12 mouse cellular contexts compared by ENCODE assay signal in genomic region chr6:85264982-85265518, GRCm38 (mm10).
DNase-seq lines count a peak whose midpoint lies in the region; ATAC-seq and TF ChIP-seq lines count a peak whose summit lies in the region.
"Had no signal": no experiment of that assay in that cellular context is flagged by ENCODE, and none has a peak within 500 bp of the region (broad histone marks: within the 10 kb centered on the region; RNA-seq: fewer than 3 reads in every experiment).

No protein-coding gene starts in this region.

- TF ChIP-seq CTCF in brain, embryonic 14.5 days (IDR thresholded peaks at IDR 0.05; ENCODE audit: borderline replicate concordance, extremely low read depth, insufficient read depth, insufficient read length) = no peak
- TF ChIP-seq CTCF in thymus, adult 2 months (IDR thresholded peaks at IDR 0.05; ENCODE audit: borderline replicate concordance, control insufficient read depth, extremely low read depth, insufficient read depth, low read length, poor library complexity) = no peak

- 0 out of 2 replicates have a peak, but pooled peaks cover 5% of the 10 kb centered on the region for H3K27me3 ChIP-seq in embryonic facial prominence, embryonic 12.5 days
- no peaks in the 10 kb centered on the region for H3K27me3 ChIP-seq in hindbrain, embryonic 14.5 days (ENCODE audit: control insufficient read depth, insufficient read depth, low read length)
- H3K27me3 ChIP-seq in midbrain, embryonic 16.5 days (ENCODE audit: control insufficient read depth, insufficient read depth, low read depth, low read length) = no peaks in the 10 kb centered on the region
- H3K27me3 ChIP-seq in thymus, adult 2 months (ENCODE audit: control insufficient read depth, insufficient read depth, low read length) = no peaks in the 10 kb centered on the region
- H3K27me3 ChIP-seq: heart, embryonic 15.5 days had no signal

- no peaks in the 10 kb centered on the region for H3K36me3 ChIP-seq in embryonic facial prominence, embryonic 12.5 days
- H3K36me3 ChIP-seq in hindbrain, embryonic 14.5 days (replicated peaks; ENCODE audit: control insufficient read depth, insufficient read depth) = no peaks in the 10 kb centered on the region
- no peaks in the 10 kb centered on the region for H3K36me3 ChIP-seq in midbrain, embryonic 16.5 days (ENCODE audit: control insufficient read depth, insufficient read depth, low read length)
- H3K36me3 ChIP-seq in thymus, adult 2 months (ENCODE audit: control insufficient read depth, insufficient read depth, low read length) = no peaks in the 10 kb centered on the region
- H3K36me3 ChIP-seq: heart, embryonic 15.5 days had no signal

- H3K4me2 ChIP-seq in embryonic facial prominence, embryonic 12.5 days (replicated peaks) = peak overlapping the region; percentile 17; the same call in 1 of the 2 replicates
- peak overlapping the region; percentile 13; the same call in 1 of the 2 replicates for H3K4me2 ChIP-seq in hindbrain, embryonic 14.5 days (replicated peaks)
- peak overlapping the region; percentile 15; the same call in 1 of the 2 replicates for H3K4me2 ChIP-seq in midbrain, embryonic 16.5 days (ENCODE audit: low read length)
- H3K4me2 ChIP-seq: heart, embryonic 15.5 days had no signal

- ATAC-seq in embryonic facial prominence, embryonic 12.5 days (ENCODE audit: insufficient number of reproducible peaks, insufficient read depth, low FRiP score, low TSS enrichment) = peak; percentile 75; the same call in 1 of the 2 replicates
- ATAC-seq in hindbrain, embryonic 14.5 days (ENCODE audit: low FRiP score) = peak; percentile 62; the same call in 1 of the 2 replicates
- ATAC-seq in midbrain, embryonic 16.5 days = peak; percentile 53; the same call in 1 of the 2 replicates
- no peak for ATAC-seq in megakaryocyte progenitor cell, adult 5-6 weeks (replicated peaks; ENCODE audit: poor library complexity)

- H3K4me1 ChIP-seq in embryonic facial prominence, embryonic 12.5 days = peaks cover 22% of the 10 kb centered on the region
- H3K4me1 ChIP-seq in hindbrain, embryonic 14.5 days (replicated peaks; ENCODE audit: control insufficient read depth, insufficient read depth, low read length) = peaks cover 16% of the 10 kb centered on the region
- peaks cover 10% of the 10 kb centered on the region; the same call in 1 of the 2 replicates for H3K4me1 ChIP-seq in midbrain, embryonic 16.5 days (ENCODE audit: control insufficient read depth, insufficient read depth, low read length)
- H3K4me1 ChIP-seq in thymus, adult 2 months (replicated peaks; ENCODE audit: control insufficient read depth, insufficient read depth, low read length) = no peaks in the 10 kb centered on the region
- H3K4me1 ChIP-seq: heart, embryonic 15.5 days had no signal

- TF ChIP-seq POLR2A in brain, embryonic 14.5 days (IDR thresholded peaks at IDR 0.05; ENCODE audit: borderline replicate concordance, extremely low read depth, insufficient read depth, insufficient read length, poor library complexity, severe bottlenecking) = no peak
- no peak for TF ChIP-seq POLR2A in thymus, adult 2 months (IDR thresholded peaks at IDR 0.05; ENCODE audit: control insufficient read depth, extremely low read depth, insufficient read depth, low read length, poor library complexity)

- H3K9ac ChIP-seq in embryonic facial prominence, embryonic 12.5 days = peak overlapping the region; percentile 29; the same call in 1 of the 2 replicates
- peak overlapping the region; percentile 13; the same call in 1 of the 2 replicates for H3K9ac ChIP-seq in hindbrain, embryonic 14.5 days
- H3K9ac ChIP-seq in midbrain, embryonic 16.5 days (ENCODE audit: low read depth, low read length) = 0 out of 2 replicates have a peak overlapping the region, but pooled peaks have one; percentile 4
- H3K9ac ChIP-seq: heart, embryonic 15.5 days; liver, embryonic 14.5 days had no signal

- H3K9me3 ChIP-seq in embryonic facial prominence, embryonic 12.5 days = no peaks in the 10 kb centered on the region
- H3K9me3 ChIP-seq in hindbrain, embryonic 14.5 days (ENCODE audit: control insufficient read depth, low read length) = no peaks in the 10 kb centered on the region
- no peaks in the 10 kb centered on the region for H3K9me3 ChIP-seq in midbrain, embryonic 16.5 days (replicated peaks; ENCODE audit: control insufficient read depth, low read length, poor library complexity, severe bottlenecking)
- H3K9me3 ChIP-seq: heart, embryonic 15.5 days had no signal

- H3K27ac ChIP-seq in embryonic facial prominence, embryonic 12.5 days = no peak overlapping the region
- H3K27ac ChIP-seq in hindbrain, embryonic 14.5 days = no peak overlapping the region
- H3K27ac ChIP-seq in midbrain, embryonic 16.5 days (ENCODE audit: low read length) = no peak overlapping the region
- no peak overlapping the region for H3K27ac ChIP-seq in thymus, adult 2 months (ENCODE audit: control insufficient read depth, insufficient read depth, low read length)
- H3K27ac ChIP-seq: heart, embryonic 15.5 days; liver, embryonic 14.5 days had no signal

- no peak overlapping the region for H3K4me3 ChIP-seq in embryonic facial prominence, embryonic 12.5 days
- no peak overlapping the region for H3K4me3 ChIP-seq in hindbrain, embryonic 14.5 days (replicated peaks; ENCODE audit: low read length)
- H3K4me3 ChIP-seq in midbrain, embryonic 16.5 days (ENCODE audit: low read depth, low read length) = no peak overlapping the region
- no peak overlapping the region for H3K4me3 ChIP-seq in thymus, adult 2 months (ENCODE audit: control insufficient read depth, insufficient read depth, low read length)
- H3K4me3 ChIP-seq: heart, embryonic 15.5 days had no signal

- WGBS in embryonic facial prominence, embryonic 12.5 days = 6% methylated on average over 15 of the region's 15 CpGs
- 5% methylated on average over 15 of the region's 15 CpGs for WGBS in hindbrain, embryonic 14.5 days
- WGBS in midbrain, embryonic 16.5 days = 6% methylated on average over 15 of the region's 15 CpGs
- 80% methylated on average over 15 of the region's 15 CpGs for WGBS in thymus, adult 2 months

- peak; percentile 94 for DNase-seq in brain, embryonic 14.5 days (ENCODE audit: low read depth)
- no peak for DNase-seq in hindbrain, embryonic 14.5 days (ENCODE audit: low spot score)
- DNase-seq in thymus, adult 2 months = no peak
- DNase-seq in ovary, postnatal 10 days (ENCODE audit: low spot score) = no peak
- DNase-seq in heart, postnatal 4 days = no peak
- DNase-seq: cerebellum, adult 11 months; thymus, postnatal 4 days had no signal
